Mouse (Mus musculus) thymus, postnatal 0 days (tissue): ENCODE measurements around the gene Gprc5c. TPM values are rescaled to one million over a fixed set of nuclear protein-coding genes. Genes with fewer than 3 reads are reported as not detected.

Experiments
- DNase-seq: peaks from one replicate; pipeline ENCODE4 v3.0.0-alpha.2; 2015; ENCODE audit warnings: low spot score
- polyA plus RNA-seq: library from polyadenylated mRNA; unstranded; fragments of >200 nt; fragmentation: Nextera tagmentation; extraction: Ambion mirVana; gene quantifications from 2 replicates; pipeline ENCODE4 v1.2.1, GENCODE M21; 2015

The Gprc5c gene
- 5.0 and 5.3 TPM in 2 replicates for polyA plus RNA-seq

GRCm38 (mm10) chr11:114850452-114851268 lies at the start of gene Gprc5c:
Gene Gprc5c, plus strand, starts transcription at chr11:114851152.
- DNase-seq, result no peak

GRCm38 (mm10) chr11:114801906-114802305 lies 49.0 kb upstream of the Gprc5c start:
- no peak for DNase-seq

- DNase-seq, result no peak
Measured at GRCm38 (mm10) chr11:114802540-114803267, 48.2 kb upstream of the Gprc5c start.

- no peak for DNase-seq
Measured at GRCm38 (mm10) chr11:114803990-114804389, 47.0 kb upstream of the Gprc5c start.

GRCm38 (mm10) chr11:114807025-114807424 lies 43.9 kb upstream of the Gprc5c start:
- no peak for DNase-seq

GRCm38 (mm10) chr11:114807686-114808427 lies 43.1 kb upstream of the Gprc5c start:
- DNase-seq, result peak; percentile 46

GRCm38 (mm10) chr11:114809371-114809770 lies 41.6 kb upstream of the Gprc5c start:
- DNase-seq, result no peak

GRCm38 (mm10) chr11:114810344-114810743 lies 40.6 kb upstream of the Gprc5c start:
- DNase-seq, result no peak

- peak; percentile 75 for DNase-seq
Measured at GRCm38 (mm10) chr11:114812731-114813240, 38.2 kb upstream of the Gprc5c start.

- peak; percentile 43 for DNase-seq
Measured at GRCm38 (mm10) chr11:114814873-114815592, 35.9 kb upstream of the Gprc5c start.

- DNase-seq, result no peak
Measured at GRCm38 (mm10) chr11:114816934-114817333, 34.0 kb upstream of the Gprc5c start.

GRCm38 (mm10) chr11:114818185-114818584 lies 32.8 kb upstream of the Gprc5c start:
- DNase-seq, result no peak

- DNase-seq, result no peak
Measured at GRCm38 (mm10) chr11:114819110-114819509, 31.8 kb upstream of the Gprc5c start.

GRCm38 (mm10) chr11:114820444-114820843 lies 30.5 kb upstream of the Gprc5c start:
- no peak for DNase-seq

- DNase-seq, result no peak
Measured at GRCm38 (mm10) chr11:114821325-114821724, 29.6 kb upstream of the Gprc5c start.

GRCm38 (mm10) chr11:114822727-114823126 lies 28.2 kb upstream of the Gprc5c start:
- DNase-seq, result no peak

GRCm38 (mm10) chr11:114823199-114823725 lies 27.7 kb upstream of the Gprc5c start:
- DNase-seq, result no peak

GRCm38 (mm10) chr11:114826686-114827085 lies 24.3 kb upstream of the Gprc5c start:
- DNase-seq, result no peak

- peak; percentile 27 for DNase-seq
Measured at GRCm38 (mm10) chr11:114829499-114830432, 21.2 kb upstream of the Gprc5c start.

- DNase-seq, result no peak
Measured at GRCm38 (mm10) chr11:114830433-114830773, 20.5 kb upstream of the Gprc5c start.
